Mouse (Mus musculus): ENCODE data around the gene Lmntd1. TPM values are rescaled to one million over a fixed set of nuclear protein-coding genes. Genes with fewer than 3 reads are reported as not detected.

Gene Lmntd1
- polyA plus RNA-seq, 1 experiment from 2014 or later, result 0.33 TPM

DNA sequence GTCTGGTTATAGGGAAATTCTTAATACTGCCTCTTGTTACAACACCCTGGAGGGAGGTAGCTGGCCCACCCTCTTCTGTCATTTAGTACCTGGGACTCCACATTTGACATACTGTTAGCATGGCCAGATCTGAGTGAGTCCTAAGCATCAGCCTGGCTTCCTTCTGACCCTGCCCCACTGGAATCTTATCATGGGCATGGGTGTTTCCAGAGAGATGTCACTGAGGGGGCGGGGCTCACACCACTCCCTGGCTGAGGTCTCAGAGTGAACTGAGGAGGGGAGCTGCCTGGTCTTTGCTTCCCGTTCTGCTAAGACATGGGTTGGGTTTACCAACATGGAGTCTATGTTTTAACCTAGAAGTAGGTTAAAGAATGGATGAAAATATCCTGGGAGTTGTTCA is 37.9 kb upstream of the Lmntd1 start:
- H3K4me2 ChIP-seq (ENCODE audit: low read depth, low read length, severe bottlenecking), result no peak overlapping the region
- no peaks in the 10 kb centered on the region; the same call in 1 of the 2 replicates for H3K9me3 ChIP-seq (ENCODE audit: control insufficient read depth, low read length)
- no peak overlapping the region for H3K4me3 ChIP-seq (ENCODE audit: low read depth, low read length)
- no peak overlapping the region for H3K27ac ChIP-seq (ENCODE audit: low read depth, low read length)
- H3K36me3 ChIP-seq (ENCODE audit: control insufficient read depth, insufficient read depth, low read length), result no peaks in the 10 kb centered on the region
- 87% methylated on average over 2 of the region's 2 CpGs for WGBS
- ATAC-seq (replicated peaks; ENCODE audit: low FRiP score) (no peak), DNase-seq (ENCODE audit: low spot score) (no peak)
- H3K27me3 ChIP-seq (ENCODE audit: control insufficient read depth, insufficient read depth, low read length), result no peaks in the 10 kb centered on the region
- H3K9ac ChIP-seq (ENCODE audit: low read length), result no peak overlapping the region
- H3K4me1 ChIP-seq (replicated peaks; ENCODE audit: control insufficient read depth, insufficient read depth, low read length), result no peaks in the 10 kb centered on the region

DNA sequence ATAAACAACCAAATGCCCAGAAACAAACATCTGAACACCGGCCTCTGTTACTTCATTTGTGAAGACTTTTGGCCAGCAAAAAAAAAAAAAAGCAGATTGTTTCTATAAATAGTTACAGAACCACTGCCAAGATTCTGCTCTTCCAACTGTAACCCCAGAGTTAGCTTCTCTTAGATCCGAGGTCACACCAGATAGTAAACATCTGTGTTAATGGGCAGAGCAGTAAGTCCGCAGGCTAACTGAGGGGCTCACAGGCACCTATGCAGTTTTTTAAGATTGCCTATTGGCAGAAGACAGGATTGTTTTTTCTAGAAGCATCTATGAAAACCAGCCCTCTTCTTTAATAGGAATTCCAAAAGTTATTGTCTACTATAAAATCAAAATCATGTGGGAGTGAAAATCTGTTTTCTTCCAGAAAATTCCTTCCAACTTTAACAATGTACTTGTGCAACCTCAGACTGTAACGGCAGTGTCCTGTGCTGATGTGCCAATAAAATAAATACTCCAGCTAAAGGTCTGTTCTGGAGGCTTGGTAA is 26.9 kb upstream of the Lmntd1 start:
- Histone ChIP-seq H3K27ac (ENCODE audit: low read depth, low read length) (no peak overlapping the region), H3K36me3 (ENCODE audit: control insufficient read depth, insufficient read depth, low read length) (no peaks in the 10 kb centered on the region), H3K4me1 (replicated peaks; ENCODE audit: control insufficient read depth, insufficient read depth, low read length) (no peaks in the 10 kb centered on the region), H3K4me3 (ENCODE audit: low read depth, low read length) (no peak overlapping the region), H3K9me3 (ENCODE audit: control insufficient read depth, low read length) (no peaks in the 10 kb centered on the region), H3K27me3 (ENCODE audit: control insufficient read depth, insufficient read depth, low read length) (no peaks in the 10 kb centered on the region), H3K4me2 (ENCODE audit: low read depth, low read length, severe bottlenecking) (no peak overlapping the region), H3K9ac (ENCODE audit: low read length) (no peak overlapping the region)
- WGBS, result 90% methylated on average over 4 of the region's 4 CpGs
- no peak for ATAC-seq (replicated peaks; ENCODE audit: low FRiP score)
- no peak for DNase-seq (ENCODE audit: low spot score)

DNA sequence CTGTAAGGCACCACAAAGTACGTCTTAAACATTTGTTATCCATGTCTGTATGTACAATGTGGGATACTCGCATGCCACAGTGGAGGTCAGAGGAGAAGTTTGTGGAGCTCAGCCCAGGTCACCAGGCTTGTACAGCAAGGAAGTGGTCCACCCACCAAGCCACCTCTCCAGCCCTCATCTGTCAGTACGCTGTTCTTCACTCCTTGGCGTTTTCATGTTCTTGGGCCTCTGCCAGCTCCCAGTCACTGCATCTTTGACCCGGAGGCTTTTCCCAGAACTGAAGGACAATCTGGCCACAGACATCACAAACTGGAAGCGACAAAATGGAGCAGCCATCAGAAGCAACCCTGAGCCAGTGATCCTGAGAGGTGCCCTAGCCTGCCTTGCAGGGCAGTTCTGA is 24.1 kb upstream of the Lmntd1 start:
- WGBS, result 88% methylated on average over 6 of the region's 6 CpGs

DNA sequence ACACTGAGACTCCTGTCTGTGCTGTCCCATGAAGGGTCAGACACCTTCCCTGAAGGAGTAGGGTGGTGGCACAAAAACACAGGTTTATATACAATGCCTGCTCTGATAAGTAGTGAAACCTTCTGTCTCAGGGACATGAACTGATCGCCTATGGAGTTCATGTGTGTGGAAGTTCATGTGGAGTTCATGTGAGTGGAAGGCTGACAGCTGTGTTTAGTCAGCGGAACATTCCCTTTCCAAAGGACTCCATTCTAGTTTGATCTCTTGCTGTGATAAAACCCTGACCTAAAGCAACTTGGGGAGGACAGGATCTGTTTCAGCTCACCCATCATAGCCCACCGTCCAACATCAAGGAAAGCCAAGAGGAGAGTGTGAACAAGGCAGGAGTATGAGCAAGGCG is 22.6 kb upstream of the Lmntd1 start:
- WGBS, result 81% methylated on average over 4 of the region's 4 CpGs
- no peak for ATAC-seq (replicated peaks; ENCODE audit: low FRiP score)
- DNase-seq (ENCODE audit: low spot score), result no peak

More for the DNA sequence above, 24.1 kb upstream of the Lmntd1 start:
- Histone ChIP-seq H3K4me3 (ENCODE audit: low read depth, low read length) (no peak overlapping the region), H3K36me3 (ENCODE audit: control insufficient read depth, insufficient read depth, low read length) (no peaks in the 10 kb centered on the region), H3K4me1 (replicated peaks; ENCODE audit: control insufficient read depth, insufficient read depth, low read length) (no peaks in the 10 kb centered on the region), H3K9ac (ENCODE audit: low read length) (no peak overlapping the region), H3K27me3 (ENCODE audit: control insufficient read depth, insufficient read depth, low read length) (no peaks in the 10 kb centered on the region), H3K9me3 (ENCODE audit: control insufficient read depth, low read length) (no peaks in the 10 kb centered on the region), H3K27ac (ENCODE audit: low read depth, low read length) (no peak overlapping the region), H3K4me2 (ENCODE audit: low read depth, low read length, severe bottlenecking) (no peak overlapping the region)
- DNase-seq (ENCODE audit: low spot score) (no peak), ATAC-seq (replicated peaks; ENCODE audit: low FRiP score) (no peak)

DNA sequence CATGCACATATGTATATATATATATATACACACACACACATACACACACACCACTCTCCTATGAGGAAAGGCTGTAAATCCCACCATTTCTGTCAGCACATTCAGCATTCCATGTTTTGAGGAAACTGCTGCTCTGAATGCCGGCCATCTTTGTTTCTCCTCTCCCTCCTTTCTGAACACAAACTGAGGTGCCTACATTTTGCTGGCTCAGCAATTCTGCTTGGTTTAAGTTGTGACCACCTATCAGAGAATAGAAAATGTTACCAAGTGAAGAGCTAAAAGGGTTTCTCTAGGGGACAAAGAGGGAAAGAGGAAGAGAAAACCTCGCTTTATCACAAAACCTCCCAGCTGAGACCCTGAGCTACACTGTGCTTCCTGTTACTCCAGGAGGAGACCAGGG is 20.3 kb upstream of the Lmntd1 start:
- DNase-seq (ENCODE audit: low spot score), result no peak
- no peaks in the 10 kb centered on the region for H3K4me1 ChIP-seq (replicated peaks; ENCODE audit: control insufficient read depth, insufficient read depth, low read length)
- no peak for ATAC-seq (replicated peaks; ENCODE audit: low FRiP score)
- 85% methylated on average over 2 of the region's 2 CpGs for WGBS
- H3K4me3 ChIP-seq (ENCODE audit: low read depth, low read length), result no peak overlapping the region
- H3K9ac ChIP-seq (ENCODE audit: low read length), result no peak overlapping the region
- H3K4me2 ChIP-seq (ENCODE audit: low read depth, low read length, severe bottlenecking), result no peak overlapping the region
- H3K9me3 ChIP-seq (ENCODE audit: control insufficient read depth, low read length), result no peaks in the 10 kb centered on the region
- no peak overlapping the region for H3K27ac ChIP-seq (ENCODE audit: low read depth, low read length)
- H3K27me3 ChIP-seq (ENCODE audit: control insufficient read depth, insufficient read depth, low read length), result no peaks in the 10 kb centered on the region
- no peaks in the 10 kb centered on the region for H3K36me3 ChIP-seq (ENCODE audit: control insufficient read depth, insufficient read depth, low read length)

More for the DNA sequence above, 22.6 kb upstream of the Lmntd1 start:
- no peak overlapping the region for H3K27ac ChIP-seq (ENCODE audit: low read depth, low read length)
- no peak overlapping the region for H3K9ac ChIP-seq (ENCODE audit: low read length)
- H3K27me3 ChIP-seq (ENCODE audit: control insufficient read depth, insufficient read depth, low read length), result no peaks in the 10 kb centered on the region
- H3K36me3 ChIP-seq (ENCODE audit: control insufficient read depth, insufficient read depth, low read length), result no peaks in the 10 kb centered on the region
- H3K9me3 ChIP-seq (ENCODE audit: control insufficient read depth, low read length), result no peaks in the 10 kb centered on the region
- no peaks in the 10 kb centered on the region for H3K4me1 ChIP-seq (replicated peaks; ENCODE audit: control insufficient read depth, insufficient read depth, low read length)
- H3K4me2 ChIP-seq (ENCODE audit: low read depth, low read length, severe bottlenecking), result no peak overlapping the region
- H3K4me3 ChIP-seq (ENCODE audit: low read depth, low read length), result no peak overlapping the region

DNA sequence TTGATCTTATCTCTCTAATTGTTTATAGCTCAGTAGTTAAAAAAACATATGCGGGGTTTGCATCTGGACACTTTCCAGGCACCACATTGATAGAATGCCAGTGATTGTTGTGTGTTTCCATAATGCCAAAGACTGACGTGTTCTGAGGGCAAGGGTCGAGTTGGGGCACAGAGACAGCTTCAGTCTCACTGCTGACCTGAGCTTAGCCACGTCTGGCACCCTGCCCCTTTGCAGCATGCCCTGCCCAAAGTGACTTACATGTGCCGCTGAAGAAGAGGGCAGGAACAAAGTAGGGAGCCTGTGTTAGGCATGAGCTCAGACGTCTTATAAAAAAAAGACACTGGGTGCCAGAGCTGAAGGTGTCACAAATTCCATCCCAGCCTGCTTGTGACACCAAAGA is 16.1 kb upstream of the Lmntd1 start:
- Histone ChIP-seq H3K36me3 (ENCODE audit: control insufficient read depth, insufficient read depth, low read length) (no peaks in the 10 kb centered on the region), H3K4me1 (replicated peaks; ENCODE audit: control insufficient read depth, insufficient read depth, low read length) (no peaks in the 10 kb centered on the region), H3K27me3 (ENCODE audit: control insufficient read depth, insufficient read depth, low read length) (no peaks in the 10 kb centered on the region), H3K4me2 (ENCODE audit: low read depth, low read length, severe bottlenecking) (no peak overlapping the region), H3K9me3 (ENCODE audit: control insufficient read depth, low read length) (no peaks in the 10 kb centered on the region), H3K9ac (ENCODE audit: low read length) (no peak overlapping the region), H3K27ac (ENCODE audit: low read depth, low read length) (no peak overlapping the region), H3K4me3 (ENCODE audit: low read depth, low read length) (no peak overlapping the region)
- ATAC-seq (replicated peaks; ENCODE audit: low FRiP score), result no peak
- WGBS, result 75% methylated on average over 6 of the region's 6 CpGs
- DNase-seq (ENCODE audit: low spot score), result no peak

DNA sequence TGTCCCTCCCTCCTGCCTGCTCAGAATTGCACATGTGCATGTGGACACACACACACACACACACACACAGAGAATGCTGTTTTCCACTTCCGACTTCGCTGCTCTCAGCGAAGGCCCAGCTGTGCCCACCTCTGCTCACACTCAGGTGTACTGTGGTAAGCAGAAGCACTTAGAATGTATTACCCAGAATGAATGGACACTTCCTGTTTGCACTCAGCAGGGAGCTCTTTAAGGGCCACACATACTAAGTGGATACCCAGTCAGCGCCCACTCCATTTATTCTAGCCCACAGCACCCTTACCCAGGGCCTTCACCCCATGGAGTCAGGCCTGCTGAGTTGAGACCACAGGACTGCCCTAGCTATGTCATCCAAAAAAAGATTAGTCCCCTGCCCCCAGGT is 9.0 kb upstream of the Lmntd1 start:
- Histone ChIP-seq H3K4me2 (ENCODE audit: low read depth, low read length, severe bottlenecking) (no peak overlapping the region), H3K4me1 (replicated peaks; ENCODE audit: control insufficient read depth, insufficient read depth, low read length) (no peaks in the 10 kb centered on the region), H3K9ac (ENCODE audit: low read length) (no peak overlapping the region), H3K27ac (ENCODE audit: low read depth, low read length) (no peak overlapping the region), H3K27me3 (ENCODE audit: control insufficient read depth, insufficient read depth, low read length) (no peaks in the 10 kb centered on the region), H3K9me3 (ENCODE audit: control insufficient read depth, low read length) (no peaks in the 10 kb centered on the region), H3K36me3 (ENCODE audit: control insufficient read depth, insufficient read depth, low read length) (no peaks in the 10 kb centered on the region), H3K4me3 (ENCODE audit: low read depth, low read length) (no peak overlapping the region)
- 89% methylated on average over 4 of the region's 4 CpGs for WGBS
- no peak for ATAC-seq (replicated peaks; ENCODE audit: low FRiP score)
- DNase-seq (ENCODE audit: low spot score), result no peak

DNA sequence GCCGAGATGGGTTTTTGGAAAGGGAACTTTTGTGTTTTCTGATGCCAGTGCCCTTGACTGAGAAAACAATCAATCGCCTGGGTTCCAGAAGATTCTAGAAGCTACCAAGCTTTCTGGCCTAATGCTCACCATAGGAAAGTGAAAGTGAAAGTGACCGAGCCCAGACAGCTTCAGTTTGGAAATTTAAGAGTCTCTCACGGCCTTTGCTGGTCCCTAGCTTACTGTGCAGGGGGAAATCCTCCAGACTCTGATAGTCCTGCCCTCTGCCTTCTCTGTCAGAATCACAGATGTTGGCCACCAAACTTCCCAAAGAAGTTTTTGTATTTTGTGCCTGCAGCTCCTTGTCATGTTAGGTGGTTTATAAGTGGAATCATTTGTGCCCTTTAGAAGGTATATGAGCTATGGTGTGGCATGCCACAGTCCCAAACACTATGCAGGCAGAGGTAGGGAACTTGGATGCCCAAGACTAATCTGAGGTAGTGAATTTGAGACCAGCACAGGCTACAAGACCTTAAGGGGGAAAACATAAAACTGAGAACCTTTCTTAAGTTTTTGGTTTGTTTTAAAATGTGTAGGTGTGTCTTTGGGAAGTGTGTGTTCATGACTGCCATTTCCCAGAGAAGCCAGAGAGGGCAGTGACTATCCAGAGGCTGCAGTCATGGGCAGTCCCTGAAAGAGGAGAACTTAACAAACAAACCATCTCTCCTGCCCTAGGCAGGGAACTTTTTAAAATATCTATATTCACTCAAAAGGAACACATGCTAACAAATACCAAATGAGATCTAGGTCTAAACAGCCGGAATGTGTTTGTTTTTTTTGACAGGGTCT is 2.5 kb upstream of the Lmntd1 start:
- H3K4me1 ChIP-seq (replicated peaks; ENCODE audit: control insufficient read depth, insufficient read depth, low read length), result no peaks in the 10 kb centered on the region
- H3K27ac ChIP-seq (ENCODE audit: low read depth, low read length), result no peak overlapping the region
- H3K4me3 ChIP-seq (ENCODE audit: low read depth, low read length), result no peak overlapping the region
- H3K9ac ChIP-seq (ENCODE audit: low read length), result no peak overlapping the region
- no peak overlapping the region for H3K4me2 ChIP-seq (ENCODE audit: low read depth, low read length, severe bottlenecking)
- WGBS, result 89% methylated on average over 5 of the region's 5 CpGs
- DNase-seq (ENCODE audit: low spot score), result no peak
- ATAC-seq (replicated peaks; ENCODE audit: low FRiP score), result no peak
- no peaks in the 10 kb centered on the region for H3K9me3 ChIP-seq (ENCODE audit: control insufficient read depth, low read length)
- no peaks in the 10 kb centered on the region for H3K36me3 ChIP-seq (ENCODE audit: control insufficient read depth, insufficient read depth, low read length)
- H3K27me3 ChIP-seq (ENCODE audit: control insufficient read depth, insufficient read depth, low read length), result no peaks in the 10 kb centered on the region

DNA sequence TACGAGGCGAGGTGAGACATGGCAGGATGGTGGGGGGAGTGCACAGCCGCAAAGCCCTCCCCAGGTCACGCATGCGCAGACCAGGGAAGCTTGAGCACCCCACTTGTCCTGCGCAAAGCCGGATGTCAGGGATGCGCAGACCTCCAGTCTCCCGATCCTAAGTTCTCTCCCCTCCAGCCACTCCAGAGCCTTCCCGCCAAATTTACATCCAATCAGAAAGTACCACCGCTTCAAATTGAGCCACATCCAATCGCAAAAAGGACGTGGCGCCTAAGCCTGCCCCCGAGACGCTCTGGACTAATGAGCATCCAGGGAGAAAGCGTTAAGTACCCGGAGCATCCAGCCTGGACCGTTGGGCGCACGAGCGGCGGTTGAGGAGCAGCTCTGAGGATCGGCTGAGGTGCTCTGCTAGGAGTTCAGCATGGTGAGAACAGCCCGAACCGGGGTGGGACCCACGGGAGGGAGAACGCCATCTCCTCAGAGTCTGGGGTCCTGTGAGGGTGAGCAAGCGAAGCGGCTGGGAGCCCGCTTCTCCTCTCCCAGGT is 1.6 kb upstream of the Lmntd1 start, which contains the start of gene Tuba3b:
Gene Tuba3b (plus strand): TSS at position 92 of the 545 bp plus-strand sequence.
- no peak within 1 kb of the TSS for H3K9ac ChIP-seq (ENCODE audit: low read length)
- H3K27me3 ChIP-seq (ENCODE audit: control insufficient read depth, insufficient read depth, low read length), result no peaks in the 10 kb centered on the region
- H3K4me3 ChIP-seq (ENCODE audit: low read depth, low read length), result no peak within 1 kb of the TSS
- H3K4me2 ChIP-seq (ENCODE audit: low read depth, low read length, severe bottlenecking), result no peak within 1 kb of the TSS
- DNase-seq (ENCODE audit: low spot score) (no peak), ATAC-seq (replicated peaks; ENCODE audit: low FRiP score) (no peak)
- no peaks in the 10 kb centered on the region for H3K36me3 ChIP-seq (ENCODE audit: control insufficient read depth, insufficient read depth, low read length)
- H3K9me3 ChIP-seq (ENCODE audit: control insufficient read depth, low read length), result no peaks in the 10 kb centered on the region
- no peaks in the 10 kb centered on the region for H3K4me1 ChIP-seq (replicated peaks; ENCODE audit: control insufficient read depth, insufficient read depth, low read length)
- WGBS, result 95% methylated on average over 31 of the region's 31 CpGs
- no peak within 1 kb of the TSS for H3K27ac ChIP-seq (ENCODE audit: low read depth, low read length)
